Mouse (Mus musculus) gastrocnemius, postnatal 10 days (tissue): ENCODE data around the gene Krtap27-1. TPM values are rescaled to one million over a fixed set of nuclear protein-coding genes. Genes with fewer than 3 reads are reported as not detected.

Experiments
- DNase-seq: peaks from one replicate; pipeline ENCODE4 v3.0.0; 2021; ENCODE audit warnings: mixed read lengths
- long read RNA-seq, 2 experiments: library from polyadenylated mRNA; stranded (forward); transcript quantifications; one replicate each; pipeline ENCODE4 v2.0.0; 2021
- total RNA-seq, 2 experiments: library from RNA; stranded (reverse); gene quantifications; 2 replicates each; pipeline ENCODE4 v1.2.3; 2021

The Krtap27-1 gene
- total RNA-seq: not detected
- long read RNA-seq, experiment 1: 0 reads
- long read RNA-seq, experiment 2: 0 reads

DNA sequence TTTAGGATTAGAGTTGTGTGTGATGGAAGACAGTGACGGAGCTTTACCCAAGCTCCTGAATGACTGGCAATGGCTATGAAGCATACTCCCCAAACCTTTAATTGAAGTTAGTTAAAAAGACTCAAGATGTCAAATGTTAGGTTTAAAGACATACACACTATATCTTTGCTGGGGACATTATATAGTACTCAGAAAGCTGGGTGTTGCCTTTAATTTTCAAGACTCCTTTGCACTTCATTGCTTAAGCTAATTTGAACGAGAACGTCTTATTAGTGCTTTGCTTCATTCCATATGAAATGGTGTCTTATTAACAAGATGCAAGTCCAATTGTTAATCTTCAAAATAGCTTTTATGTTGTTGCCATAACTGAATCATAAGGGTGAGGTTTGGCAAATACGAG, at the start of gene Krtap27-1:
TSS of gene Krtap27-1 (minus strand) at position 101 of the 400 bp plus-strand sequence.
- no peak for DNase-seq

GRCm38 (mm10) chr16:88720031-88720430, 48.6 kb upstream of the Krtap27-1 start:
- no peak for DNase-seq

DNA sequence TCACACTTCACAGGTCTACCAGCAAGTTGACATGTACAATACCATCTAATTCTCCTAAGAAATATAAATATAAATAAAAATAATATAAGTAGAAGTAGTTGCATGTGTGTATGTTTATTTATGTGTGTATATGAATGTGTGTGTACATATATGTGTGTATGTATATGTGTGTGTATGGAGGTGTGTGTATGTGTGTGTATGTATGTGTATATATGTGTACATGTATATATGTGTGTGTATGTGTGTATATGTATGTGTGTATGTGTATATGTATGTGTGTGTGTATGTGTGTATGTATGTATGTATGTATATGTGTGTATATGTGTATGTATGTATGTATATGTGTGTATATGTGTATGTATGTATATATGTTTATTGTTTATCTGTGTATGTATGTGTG, 45.1 kb upstream of the Krtap27-1 start:
- DNase-seq: no peak

DNA sequence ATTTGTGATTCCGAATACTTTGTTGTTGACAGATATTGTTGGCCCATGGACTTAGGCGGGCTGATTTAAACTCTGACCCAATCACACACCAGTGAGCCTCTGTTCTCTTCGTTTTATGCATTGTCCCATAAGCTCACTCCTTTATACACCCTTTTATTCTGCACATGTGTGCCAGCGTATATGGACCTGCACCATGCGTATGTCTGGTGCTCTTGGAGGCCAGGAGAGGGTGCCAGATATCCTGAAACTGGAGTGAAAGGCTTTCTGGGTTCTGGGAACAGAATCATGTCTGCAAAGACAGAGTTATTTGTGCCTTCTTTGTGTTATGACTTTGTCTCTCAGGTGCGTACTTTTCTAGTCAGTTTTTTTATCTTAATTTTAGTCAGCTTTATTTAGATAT, 39.8 kb upstream of the Krtap27-1 start:
- no peak for DNase-seq

DNA sequence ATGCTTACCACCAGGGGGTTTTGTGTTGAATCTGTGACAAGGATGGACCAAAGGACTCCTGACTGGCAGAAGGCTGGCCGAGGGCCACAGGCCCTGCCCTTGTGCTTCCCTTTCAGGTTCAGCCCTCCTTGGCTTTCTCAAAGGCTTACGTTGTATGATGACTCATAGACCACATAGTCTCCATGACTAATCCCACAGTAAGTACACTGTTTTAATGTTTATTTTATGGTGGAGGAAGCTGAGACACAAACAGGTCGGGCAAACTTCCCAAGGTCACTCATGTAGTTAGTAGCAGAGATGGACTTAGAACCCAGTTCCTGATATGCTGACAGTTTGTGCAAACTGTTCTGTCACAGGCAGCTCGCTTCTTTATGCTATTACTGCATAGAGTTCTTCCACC, 39.3 kb upstream of the Krtap27-1 start:
- peak; percentile 5 for DNase-seq

GRCm38 (mm10) chr16:88707496-88708012, 36.1 kb upstream of the Krtap27-1 start, which contains the start of gene 2310061N02Rik:
2310061N02Rik (minus strand) TSS chr16:88707962.
- DNase-seq: peak; percentile 30

DNA sequence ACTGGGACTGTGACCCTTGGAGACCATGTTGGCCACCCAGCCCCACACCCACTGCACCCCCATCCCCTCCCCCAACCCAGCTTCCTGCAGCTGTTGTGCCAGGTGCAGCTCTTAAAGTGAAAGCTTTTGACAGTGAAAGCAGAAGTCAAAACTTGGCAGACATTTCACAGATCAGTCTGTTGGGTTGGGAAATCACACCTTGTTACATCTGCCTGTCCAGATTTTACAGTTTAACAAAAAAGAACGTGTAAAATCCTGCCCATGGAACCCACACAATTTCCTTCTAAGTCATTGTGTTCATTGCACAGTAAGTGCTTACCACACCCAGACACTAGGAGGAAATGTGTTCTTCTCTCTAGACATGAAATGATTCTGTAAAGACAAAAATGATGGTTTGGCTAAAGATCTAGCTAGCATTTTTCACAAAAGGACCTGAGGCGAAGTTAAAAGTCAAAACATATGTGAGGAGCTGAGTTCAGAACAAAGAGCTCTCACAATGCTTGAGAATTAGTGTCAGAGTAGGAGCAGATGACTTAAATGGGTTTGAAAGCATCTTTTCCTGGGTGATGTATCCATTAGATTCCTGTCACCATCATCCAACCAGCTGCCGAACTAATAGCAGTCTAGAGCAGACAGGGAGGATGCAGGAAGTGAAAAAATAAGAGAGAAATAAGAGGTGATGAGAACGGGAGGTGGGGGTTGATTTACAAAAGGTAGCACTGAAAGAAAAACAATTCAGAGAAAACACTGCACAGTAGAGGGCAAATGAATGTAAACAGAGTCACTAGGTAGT, 29.8 kb upstream of the Krtap27-1 start:
- DNase-seq: no peak

- DNase-seq: no peak
Observed at GRCm38 (mm10) chr16:88696256-88696655, 24.8 kb upstream of the Krtap27-1 start.

DNA sequence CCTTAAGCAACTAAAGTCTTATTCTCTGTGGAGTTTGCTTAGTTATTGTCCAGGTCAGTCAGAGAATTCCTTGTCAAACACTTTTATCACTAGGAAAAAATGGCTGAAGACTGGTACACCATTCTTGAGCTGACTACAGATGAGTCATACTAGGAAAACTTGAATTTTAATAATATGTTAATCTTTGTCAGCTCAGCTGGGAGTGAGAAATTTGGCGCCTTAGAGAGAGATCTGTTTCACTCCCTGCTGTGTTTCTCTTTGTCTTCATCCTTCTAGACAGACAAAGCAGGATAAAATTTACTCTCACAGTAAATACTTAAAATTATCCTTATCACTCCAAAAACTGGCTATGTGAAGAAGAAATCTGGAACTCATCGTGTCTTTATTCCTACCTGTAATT, 9.8 kb upstream of the Krtap27-1 start:
- no peak for DNase-seq

DNA sequence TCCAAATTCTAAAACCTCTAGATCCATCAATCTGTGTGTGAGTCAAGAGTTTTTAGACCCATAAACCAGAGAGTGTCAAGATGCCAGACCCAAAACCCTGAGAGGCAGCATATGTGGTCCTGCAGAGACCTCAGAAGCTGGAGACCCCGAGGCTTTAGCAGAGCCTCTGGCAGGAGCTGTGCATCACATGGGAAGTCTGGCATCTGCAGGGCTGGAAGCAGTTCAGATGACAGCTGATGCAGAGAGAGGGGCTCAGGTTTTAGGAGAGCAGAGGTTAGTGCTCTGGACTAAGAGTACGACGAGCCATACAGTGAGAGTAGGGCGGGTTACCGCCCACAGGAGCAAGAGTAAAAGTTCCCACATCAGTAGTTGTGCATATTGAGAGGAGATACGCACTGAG, 7.6 kb upstream of the Krtap27-1 start:
- DNase-seq: no peak

DNA sequence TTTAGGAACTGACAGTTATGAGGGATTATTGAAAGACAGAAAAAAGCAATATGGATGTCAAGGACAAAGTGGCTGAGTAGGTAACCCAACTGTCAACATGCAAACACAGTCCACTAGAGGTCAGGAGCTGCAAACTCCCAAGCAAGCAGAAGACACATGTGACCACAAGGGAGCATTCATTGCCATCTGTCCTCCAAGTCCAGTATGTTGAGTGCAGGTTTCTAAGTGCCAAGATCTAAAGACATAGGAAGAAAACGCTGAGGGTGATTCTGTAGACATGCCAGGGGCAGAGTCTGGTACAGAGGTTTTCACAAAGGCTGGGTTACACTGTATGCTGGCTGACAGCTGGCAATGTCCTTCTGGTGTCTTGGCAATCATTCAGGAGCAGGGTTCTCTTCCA, 14.0 kb downstream of the Krtap27-1 start:
- no peak for DNase-seq

DNA sequence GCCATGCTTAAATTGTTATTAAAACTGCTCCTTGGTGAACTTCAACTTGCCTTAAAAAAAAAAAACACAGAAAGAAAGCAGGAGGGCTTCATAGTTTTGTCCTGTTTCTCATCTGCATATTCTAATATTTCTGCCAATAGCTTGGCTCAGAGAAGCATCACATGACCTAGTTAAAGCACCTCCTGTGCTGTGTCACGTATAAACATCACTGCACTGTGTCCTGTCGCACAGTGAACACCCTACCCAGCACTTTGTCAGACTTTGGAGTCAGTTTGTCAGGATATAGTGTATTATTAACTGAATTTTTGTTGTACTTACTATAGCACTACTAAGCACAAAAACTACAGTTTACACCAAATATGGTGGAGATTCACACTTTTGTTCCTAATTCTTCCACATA, 19.5 kb downstream of the Krtap27-1 start:
- no peak for DNase-seq

GRCm38 (mm10) chr16:88651082-88651481, 20.4 kb downstream of the Krtap27-1 start:
- no peak for DNase-seq

DNA sequence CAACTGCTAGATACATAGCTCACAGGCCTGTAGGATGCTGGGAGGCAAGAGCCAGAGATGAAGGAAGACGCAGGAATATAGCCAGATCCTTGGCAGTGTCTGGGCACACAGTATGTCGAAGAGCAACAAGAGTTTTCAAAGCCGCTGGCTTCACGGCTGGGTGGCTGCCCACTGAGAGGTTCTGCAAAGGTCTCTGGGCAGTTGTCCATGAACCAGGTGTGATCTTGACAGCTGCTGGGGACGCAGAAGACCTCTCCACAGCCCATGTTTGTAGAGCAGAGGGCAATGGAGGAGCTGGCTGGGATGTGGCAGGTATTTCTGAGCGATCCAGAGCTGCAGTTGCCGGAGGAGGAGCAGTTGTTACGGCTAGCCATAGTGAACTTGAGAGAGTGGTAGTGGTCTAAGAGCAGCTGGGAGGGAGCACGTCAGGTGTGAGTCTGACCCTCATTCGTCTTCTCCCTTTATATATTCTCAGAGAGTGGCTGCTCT, 24.1 kb downstream of the Krtap27-1 start, which contains the start of gene Krtap26-1:
TSS of gene Krtap26-1 (minus strand) at position 439 of the 489 bp plus-strand sequence.
- DNase-seq: no peak

- DNase-seq: no peak
Observed at GRCm38 (mm10) chr16:88646366-88647111, 24.9 kb downstream of the Krtap27-1 start.

GRCm38 (mm10) chr16:88640053-88640452, 31.4 kb downstream of the Krtap27-1 start:
- DNase-seq: no peak

GRCm38 (mm10) chr16:88635142-88635541, 36.3 kb downstream of the Krtap27-1 start:
- no peak for DNase-seq

DNA sequence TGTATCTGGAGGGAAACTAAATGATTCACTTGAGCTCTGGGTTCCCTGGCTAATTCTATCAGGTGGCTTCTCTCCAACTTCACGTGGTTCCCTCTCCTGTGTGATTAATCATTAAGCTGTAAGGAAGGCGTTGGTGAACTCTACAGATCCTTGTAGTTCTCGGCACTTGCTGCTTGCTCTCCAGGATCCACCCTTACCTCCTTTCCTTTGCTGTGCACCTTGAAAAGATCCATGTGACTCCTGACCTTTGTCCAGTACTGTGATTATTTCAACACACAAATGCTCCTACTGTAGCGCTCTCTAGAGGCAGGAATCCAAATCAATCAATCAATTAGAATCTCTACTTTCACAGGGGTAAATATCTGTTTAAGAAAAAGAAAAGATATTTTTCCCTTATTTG, 40.0 kb downstream of the Krtap27-1 start:
- no peak for DNase-seq

DNA sequence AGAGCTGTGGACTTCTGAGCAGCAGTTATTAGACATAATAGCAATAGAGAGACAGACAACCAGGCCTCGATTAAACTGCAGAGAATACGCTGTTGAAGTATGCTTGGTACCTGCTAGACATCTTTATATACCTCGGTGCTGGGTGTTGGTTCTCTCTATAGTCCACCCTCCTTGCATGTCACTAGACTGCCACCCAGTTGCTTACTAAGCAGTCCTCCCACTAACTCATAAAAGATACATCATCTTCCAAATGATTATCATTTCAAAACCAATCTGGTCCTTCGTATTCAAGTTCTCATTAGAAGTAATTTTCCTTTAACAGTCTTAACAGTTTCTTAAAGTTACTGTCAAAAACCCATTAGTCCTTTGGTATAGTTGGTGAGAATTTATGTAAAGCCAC, 43.9 kb downstream of the Krtap27-1 start, which contains the start of gene 2310079G19Rik:
TSS of gene 2310079G19Rik (minus strand) at position 101 of the 400 bp plus-strand sequence.
- no peak for DNase-seq
